In the genomic region with DNA sequence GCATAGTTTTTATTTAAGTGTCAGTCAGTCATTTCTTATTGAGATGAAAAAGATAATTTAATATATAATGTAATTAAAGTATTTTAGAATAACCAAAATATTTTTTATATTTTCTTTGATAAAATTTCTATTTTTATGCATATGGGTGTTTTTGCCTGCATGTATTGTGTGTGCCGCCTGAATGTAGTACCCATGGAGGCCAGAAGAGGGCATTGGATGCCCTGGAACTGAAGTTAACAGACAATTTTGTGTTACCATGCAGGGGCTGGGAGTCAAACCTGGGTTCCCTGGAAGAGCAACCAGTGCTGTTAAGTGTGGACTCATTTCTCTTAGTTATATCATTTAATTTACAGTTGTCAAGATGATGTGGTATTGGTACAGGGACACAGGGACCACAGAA, we compare ENCODE assay signal across 22 mouse cellular contexts.
DNase-seq lines count a peak whose midpoint lies in the region; ATAC-seq and TF ChIP-seq lines count a peak whose summit lies in the region.
"Had no signal": no experiment of that assay in that cellular context is flagged by ENCODE, and none has a peak within 500 bp of the region (broad histone marks: within the 10 kb centered on the region; RNA-seq: fewer than 3 reads in every experiment).

No protein-coding gene starts in this region.

- no peaks in the 10 kb centered on the region for H3K36me3 ChIP-seq in kidney, postnatal 0 days (ENCODE audit: insufficient read depth, low read length)
- no peaks in the 10 kb centered on the region for H3K36me3 ChIP-seq in CH12.LX (replicated peaks in 1 of 2; ENCODE audit: control insufficient read depth in 1 of 2, insufficient read depth in 1 of 2, low read length in 1 of 2)
- H3K36me3 ChIP-seq: forebrain, embryonic 12.5 days; limb, embryonic 13.5 days had no signal

- no peak overlapping the region for H3K4me2 ChIP-seq in kidney, postnatal 0 days (ENCODE audit: low read length)
- H3K4me2 ChIP-seq in CH12.LX (ENCODE audit: insufficient read depth, low read depth, poor library complexity, severe bottlenecking), result no peak overlapping the region
- H3K4me2 ChIP-seq: forebrain, embryonic 12.5 days; limb, embryonic 13.5 days; midbrain, embryonic 11.5 days had no signal

- 93% methylated on average over 1 of the region's 1 CpGs for WGBS in kidney, postnatal 0 days

- intact Hi-C loops in left cerebral cortex, postnatal 4 days (cut with DNase I), result no loop called here

- TF ChIP-seq POLR2A in CH12.LX (IDR thresholded peaks at IDR 0.05; ENCODE audit: low read depth, low read length), result no peak

- peak; percentile 35 for TF ChIP-seq RAD21 in CH12.LX (IDR thresholded peaks at IDR 0.05; ENCODE audit: low read depth, low read length)

- dilution Hi-C loops in CH12.LX (cut with MboI; ENCODE audit: extremely low pct_ligation_motif_present, extremely low pct_unique_long_range_greater_than_20kb, low sequenced_read_pairs), result no loop called here

- peak; percentile 27; the same call in 1 of the 2 replicates for TF ChIP-seq CTCF in kidney, postnatal 0 days (IDR thresholded peaks at IDR 0.05; ENCODE audit: low read depth)
- peak in 1 of 2 experiments; percentile 50; a peak in 2 of 4 replicates for TF ChIP-seq CTCF in CH12.LX (conservative IDR thresholded peaks at IDR 0.05 in 1 of 2, IDR thresholded peaks at IDR 0.05 in 1 of 2; ENCODE audit: low read depth in 2 of 2, low read length in 2 of 2)

- no peak for ATAC-seq in kidney, postnatal 0 days (replicated peaks; ENCODE audit: low FRiP score, low read depth)
- no peak for ATAC-seq in CD4-positive, CD25-positive, alpha-beta regulatory T cell, adult 4 months
- ATAC-seq: hindbrain, embryonic 16.5 days had no signal

- in situ Hi-C loops in CH12.LX (cut with MboI; ENCODE audit: low pct_ligation_motif_present, low pct_unique_long_range_greater_than_20kb, low sequenced_read_pairs), result no loop called here

- no peaks in the 10 kb centered on the region for H3K27me3 ChIP-seq in kidney, postnatal 0 days (ENCODE audit: insufficient read depth, low read length)
- no peaks in the 10 kb centered on the region for H3K27me3 ChIP-seq in CH12.LX (replicated peaks)
- H3K27me3 ChIP-seq: forebrain, embryonic 12.5 days; limb, embryonic 13.5 days had no signal

- no peaks in the 10 kb centered on the region for H3K79me2 ChIP-seq in CH12.LX (replicated peaks; ENCODE audit: control insufficient read depth, extremely low read depth, insufficient read depth, poor library complexity, severe bottlenecking)

- H3K4me1 ChIP-seq in kidney, postnatal 0 days (replicated peaks; ENCODE audit: insufficient read depth, low read length), result no peaks in the 10 kb centered on the region
- no peaks in the 10 kb centered on the region for H3K4me1 ChIP-seq in CH12.LX (ENCODE audit: control insufficient read depth in 1 of 2, insufficient read depth in 2 of 2)
- H3K4me1 ChIP-seq: forebrain, embryonic 12.5 days; limb, embryonic 13.5 days had no signal

- no peaks in the 10 kb centered on the region for H3K9me3 ChIP-seq in kidney, postnatal 0 days (replicated peaks; ENCODE audit: low read length)
- H3K9me3 ChIP-seq in CH12.LX (replicated peaks; ENCODE audit: low read length), result no peaks in the 10 kb centered on the region
- H3K9me3 ChIP-seq: forebrain, embryonic 12.5 days; limb, embryonic 13.5 days had no signal

- H3K27ac ChIP-seq in kidney, postnatal 0 days, result no peak overlapping the region
- H3K27ac ChIP-seq in CH12.LX (ENCODE audit: insufficient read depth, low read depth), result no peak overlapping the region
- H3K27ac ChIP-seq: forebrain, embryonic 12.5 days; gastrocnemius, adult 2 months; limb, embryonic 13.5 days had no signal

- no peak for TF ChIP-seq EP300 in CH12.LX (IDR thresholded peaks at IDR 0.05; ENCODE audit: low read length)

- no peak overlapping the region for H3K4me3 ChIP-seq in kidney, postnatal 0 days (replicated peaks; ENCODE audit: low read depth, low read length)
- H3K4me3 ChIP-seq in CH12.LX (replicated peaks in 1 of 3; ENCODE audit: low read depth in 2 of 3, low read length in 2 of 3, poor library complexity in 1 of 3), result no peak overlapping the region
- H3K4me3 ChIP-seq: forebrain, embryonic 12.5 days; gastrocnemius, adult 2 months; limb, embryonic 13.5 days had no signal

- no peak for DNase-seq in kidney, postnatal 0 days (ENCODE audit: low spot score)
- no peak for DNase-seq in kidney, adult 18-20 months
- DNase-seq in 3T3-L1 (ENCODE audit: low read depth, low spot score), result peak; percentile 12
- peak; percentile 18 for DNase-seq in CH12.LX (ENCODE audit: extremely low read depth)
- peak; percentile 19 for DNase-seq in NIH3T3 (ENCODE audit: low read depth)
- DNase-seq in left cerebral cortex, postnatal 4 days, result no peak
- no peak for DNase-seq in testis, postnatal 14 days (ENCODE audit: low spot score)
- DNase-seq: adrenal gland, adult 2 months; cerebellum, adult 9-10 months; gastrocnemius, adult 2 months; heart, postnatal 4 days; kidney, adult 9 months; kidney, postnatal 4 days; lung, adult 2 months; retina, postnatal 1 day; right cerebral cortex, postnatal 4 days; thymus, postnatal 25 days had no signal

- no peak overlapping the region for H3K9ac ChIP-seq in kidney, postnatal 0 days (ENCODE audit: low read depth, low read length)
- no peak overlapping the region for H3K9ac ChIP-seq in CH12.LX (ENCODE audit: insufficient read depth, low read depth)
- H3K9ac ChIP-seq: forebrain, embryonic 12.5 days; limb, embryonic 13.5 days had no signal

TF ChIP-seq in CH12.LX, 34 proteins besides CTCF, POLR2A, EP300 and RAD21:
- no peak for TF ChIP-seq MAZ (IDR thresholded peaks at IDR 0.05; ENCODE audit: low read depth, low read length)
- TF ChIP-seq SMC3 (IDR thresholded peaks at IDR 0.05; ENCODE audit: low read depth, low read length), result peak; percentile 24

Comparison
In these comparisons a context has a peak if more than half of its experiments do, and no peak if none do; other contexts are left out.
1. DNase-seq: peak in 3T3-L1 (single experiment), CH12.LX (single experiment) and NIH3T3 (single experiment); none in kidney, postnatal 0 days (single experiment), kidney, adult 18-20 months (single experiment), left cerebral cortex, postnatal 4 days (single experiment) and testis, postnatal 14 days (single experiment).